ENCODE assay signal across 7 mouse cellular contexts in genomic region chr11:119404627-119405026, GRCm38 (mm10). TPM values are rescaled to one million over a fixed set of nuclear protein-coding genes. Genes with fewer than 3 reads are reported as not detected.
DNase-seq lines count a peak whose midpoint lies in the region; ATAC-seq and TF ChIP-seq lines count a peak whose summit lies in the region.

No protein-coding gene starts in this region.

- H3K4me2 ChIP-seq in kidney, embryonic 16.5 days (replicated peaks; ENCODE audit: low read depth, low read length) = no peak overlapping the region
- no peak overlapping the region for H3K4me2 ChIP-seq in lung, embryonic 14.5 days

- H3K9me3 ChIP-seq in kidney, embryonic 16.5 days (ENCODE audit: low read length) = no peaks in the 10 kb centered on the region
- H3K9me3 ChIP-seq in lung, embryonic 14.5 days (ENCODE audit: low read depth, low read length) = no peaks in the 10 kb centered on the region

- 0 out of 2 replicates have a peak, but pooled peaks cover 2% of the 10 kb centered on the region for H3K36me3 ChIP-seq in kidney, embryonic 16.5 days (ENCODE audit: insufficient read depth, low read length)
- no peaks in the 10 kb centered on the region; the same call in 1 of the 2 replicates for H3K36me3 ChIP-seq in lung, embryonic 14.5 days (ENCODE audit: insufficient read depth)

- H3K4me1 ChIP-seq in kidney, embryonic 16.5 days (ENCODE audit: insufficient read depth, low read length) = no peaks in the 10 kb centered on the region
- no peaks in the 10 kb centered on the region for H3K4me1 ChIP-seq in lung, embryonic 14.5 days (ENCODE audit: insufficient read depth)

- H3K9ac ChIP-seq in kidney, embryonic 16.5 days (replicated peaks; ENCODE audit: low read length) = no peak overlapping the region
- H3K9ac ChIP-seq in lung, embryonic 14.5 days = no peak overlapping the region

- DNase-seq in kidney, adult 9 months = peak; percentile 64
- peak; percentile 46 for DNase-seq in MEL-GATA-1-ER (ENCODE audit: extremely low read depth, low read depth)
- peak; percentile 65 for DNase-seq in c-Kit-positive CD71-positive TER-119-negative erythroid progenitor cells, embryonic 14.5 days (ENCODE audit: low read depth)
- peak; percentile 68 for DNase-seq in lung, embryonic 14.5 days
- peak; percentile 72 for DNase-seq in thymus, postnatal 0 days (ENCODE audit: low spot score)
- DNase-seq in gastrocnemius, postnatal 4 days (ENCODE audit: low spot score in 2 of 2) = no peak

- 65% methylated on average over 5 of the region's 5 CpGs for WGBS in kidney, embryonic 16.5 days
- 57% methylated on average over 5 of the region's 5 CpGs for WGBS in lung, embryonic 14.5 days

- no peak for ATAC-seq in kidney, embryonic 16.5 days (ENCODE audit: low FRiP score, low TSS enrichment)
- no peak for ATAC-seq in lung, embryonic 14.5 days (ENCODE audit: insufficient read depth)

- H3K4me3 ChIP-seq in kidney, embryonic 16.5 days (ENCODE audit: low read length) = no peak overlapping the region
- H3K4me3 ChIP-seq in lung, embryonic 14.5 days (ENCODE audit: low read depth, low read length) = no peak overlapping the region

- H3K27ac ChIP-seq in kidney, embryonic 16.5 days (ENCODE audit: low read length) = no peak overlapping the region
- H3K27ac ChIP-seq in lung, embryonic 14.5 days (ENCODE audit: low read depth) = no peak overlapping the region

- H3K27me3 ChIP-seq in kidney, embryonic 16.5 days (ENCODE audit: insufficient read depth, low read length) = no peaks in the 10 kb centered on the region
- no peaks in the 10 kb centered on the region for H3K27me3 ChIP-seq in lung, embryonic 14.5 days (ENCODE audit: insufficient read depth, low read length)

- TF ChIP-seq CTCF in lung, embryonic 14.5 days (IDR thresholded peaks at IDR 0.05; ENCODE audit: low read depth) = peak; percentile 83

RNA-seq across cellular contexts. Expression of gene Rnf213, which starts 11.7 kb away (rescaled TPM):
- 5.5 and 5.6 TPM in 2 replicates for polyA plus RNA-seq in kidney, embryonic 16.5 days (2015; fragmentation: Nextera tagmentation; extraction: Ambion mirVana)
- 12.5 and 12.7 TPM in 2 replicates for polyA plus RNA-seq in lung, embryonic 14.5 days (2014; fragmentation: Nextera tagmentation; extraction: Ambion mirVana)
- 18.7 and 20.2 TPM in 2 replicates for polyA plus RNA-seq in thymus, postnatal 0 days (2015; fragmentation: Nextera tagmentation; extraction: Ambion mirVana)
- 10 to 100 TPM in 1 of 2 experiments, 1 to 10 TPM in 1; 9.2 to 10.9 TPM for total RNA-seq in gastrocnemius, postnatal 4 days (2021)

RNA-seq across cellular contexts. Expression of gene Slc26a11, which starts 49.3 kb away (rescaled TPM):
- 11.3 and 12.5 TPM in 2 replicates for polyA plus RNA-seq in kidney, embryonic 16.5 days (2015; fragmentation: Nextera tagmentation; extraction: Ambion mirVana)
- 9.1 and 9.3 TPM in 2 replicates for polyA plus RNA-seq in lung, embryonic 14.5 days (2014; fragmentation: Nextera tagmentation; extraction: Ambion mirVana)
- polyA plus RNA-seq in thymus, postnatal 0 days (2015; fragmentation: Nextera tagmentation; extraction: Ambion mirVana) = 2.1 and 2.5 TPM in 2 replicates
- 1 to 10 TPM; 5.3 TPM for total RNA-seq in gastrocnemius, postnatal 4 days (2021)

RNA-seq across cellular contexts. Expression of gene Sgsh, which starts 49.3 kb away (rescaled TPM):
- polyA plus RNA-seq in kidney, embryonic 16.5 days (2015; fragmentation: Nextera tagmentation; extraction: Ambion mirVana) = 8.3 and 8.7 TPM in 2 replicates
- polyA plus RNA-seq in lung, embryonic 14.5 days (2014; fragmentation: Nextera tagmentation; extraction: Ambion mirVana) = 7.6 and 9.5 TPM in 2 replicates
- polyA plus RNA-seq in thymus, postnatal 0 days (2015; fragmentation: Nextera tagmentation; extraction: Ambion mirVana) = 5.4 and 6.1 TPM in 2 replicates
- 1 to 10 TPM; 5.9 to 6.5 TPM for total RNA-seq in gastrocnemius, postnatal 4 days (2021)

Comparison
In these comparisons a context has a peak if more than half of its experiments do, and no peak if none do; other contexts are left out.
1. DNase-seq: peak in kidney, adult 9 months (single experiment), MEL-GATA-1-ER (single experiment), c-Kit-positive CD71-positive TER-119-negative erythroid progenitor cells, embryonic 14.5 days (single experiment), lung, embryonic 14.5 days (single experiment) and thymus, postnatal 0 days (single experiment); none in gastrocnemius, postnatal 4 days (0 of 2).